Mouse (Mus musculus): ENCODE data around the gene Hyou1. TPM values are rescaled to one million over a fixed set of nuclear protein-coding genes. Genes with fewer than 3 reads are reported as not detected.
A peak's percentile ranks its signal among the peaks of the same experiment; 100 is the strongest.

The Hyou1 gene
- total RNA-seq, 1 experiment: 246 TPM

DNA sequence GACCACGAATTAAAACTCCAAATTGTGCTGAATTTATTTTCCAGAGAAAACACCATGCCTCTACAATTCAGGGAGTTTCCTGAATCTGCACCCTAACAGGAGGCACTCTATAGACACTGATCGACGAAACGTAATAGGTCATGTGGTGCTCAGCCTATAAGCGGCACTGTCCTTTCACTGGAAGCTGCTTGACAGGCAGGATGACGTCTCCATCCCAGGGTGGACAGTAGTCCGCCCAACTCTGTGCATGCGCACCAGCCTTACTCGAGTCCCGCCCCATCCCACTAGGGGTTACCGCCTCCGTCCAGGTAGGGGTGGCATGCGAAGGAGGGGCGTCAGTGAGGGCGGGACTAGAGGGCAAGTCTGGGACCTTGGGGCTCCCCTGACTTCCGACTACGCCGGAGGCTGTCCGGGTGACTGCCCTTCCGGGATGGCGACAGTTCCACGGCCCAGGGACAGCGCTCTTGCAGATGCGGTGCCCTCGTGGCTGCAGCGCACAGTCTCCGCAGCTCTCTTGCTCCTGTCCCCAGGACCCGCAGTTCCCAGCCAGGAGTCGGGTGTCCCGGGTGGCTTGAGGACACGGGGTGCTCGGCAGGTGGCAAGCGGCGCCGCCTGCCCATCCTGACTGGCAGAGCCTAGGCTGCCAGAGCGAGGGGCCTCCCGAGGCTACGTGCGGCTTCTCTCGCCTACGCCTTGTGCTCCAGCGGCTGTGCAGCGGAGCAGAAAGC is 17.6 kb downstream of the Hyou1 start, which contains the start of gene Slc37a4:
Slc37a4 (plus strand) TSS at position 169 of the 728 bp plus-strand sequence.
- peak within 1 kb of the TSS; percentile 73 for H3K9ac ChIP-seq (ENCODE audit: insufficient read depth, low read depth, low read length, poor library complexity, severe bottlenecking)
- peak; percentile 80 for DNase-seq (ENCODE audit: low read depth, low spot score)
- peaks cover 0 to 6% of the 10 kb centered on the region in 2 experiments; a peak in 3 of 4 replicates for H3K4me1 ChIP-seq (ENCODE audit: control insufficient read depth in 2 of 2, insufficient read depth in 2 of 2, low read length in 2 of 2, poor library complexity in 1 of 2)
- no peak within 1 kb of the TSS for H3K27ac ChIP-seq (ENCODE audit: insufficient read depth, low read depth, low read length, poor library complexity, severe bottlenecking)
- peak within 1 kb of the TSS; percentile 89 to 92 for H3K4me3 ChIP-seq (ENCODE audit: insufficient read depth in 1 of 2, low read depth in 1 of 2, low read length in 2 of 2, poor library complexity in 1 of 2, severe bottlenecking in 1 of 2)
- in situ Hi-C loops (cut with MboI; ENCODE audit: low sequenced_read_pairs in 2 of 2, unreplicated experiment in 2 of 2): no loop called here
- peaks cover 3% of the 10 kb centered on the region; the same call in 1 of the 2 replicates for H3K36me3 ChIP-seq (ENCODE audit: control insufficient read depth, insufficient read depth, low read length, poor library complexity, severe bottlenecking)
- no peaks in the 10 kb centered on the region for H3K9me3 ChIP-seq (ENCODE audit: control insufficient read depth, insufficient read depth, low read depth, low read length)
- TF ChIP-seq MAFK (IDR thresholded peaks at IDR 0.05; ENCODE audit: insufficient read depth, low read depth, low read length): no peak
- 0 out of 2 replicates have a peak, but pooled peaks have one; percentile 12 for TF ChIP-seq CHD2 (IDR thresholded peaks at IDR 0.05; ENCODE audit: low read depth, low read length)
- peak; percentile 20; the same call in 1 of the 2 replicates for TF ChIP-seq HCFC1 (IDR thresholded peaks at IDR 0.05; ENCODE audit: borderline replicate concordance, insufficient read depth, low read length)

DNA sequence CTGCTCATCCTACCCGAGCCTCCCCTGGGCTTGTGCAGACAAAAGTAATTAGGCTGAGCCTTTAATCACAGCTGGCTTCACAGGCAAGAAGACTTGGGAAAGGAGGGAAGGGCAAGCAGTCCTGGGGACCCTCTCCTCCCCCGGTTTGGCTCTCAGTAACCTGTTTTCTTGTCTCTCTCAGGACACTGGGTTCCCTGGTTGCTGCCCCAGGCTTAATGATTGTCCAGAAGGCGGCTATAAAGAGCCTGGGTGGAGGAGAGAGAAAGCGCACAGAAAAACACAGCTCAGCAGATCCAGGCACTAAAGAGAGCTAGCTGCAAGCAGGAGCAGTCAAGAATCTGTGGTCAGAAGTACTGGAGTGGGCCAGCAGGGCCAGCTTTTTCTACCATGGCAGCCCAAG is 18.8 kb downstream of the Hyou1 start:
- H3K27ac ChIP-seq (ENCODE audit: insufficient read depth, low read depth, low read length, poor library complexity, severe bottlenecking): no peak overlapping the region
- peaks cover 0 to 6% of the 10 kb centered on the region in 2 experiments; a peak in 3 of 4 replicates for H3K4me1 ChIP-seq (ENCODE audit: control insufficient read depth in 2 of 2, insufficient read depth in 2 of 2, low read length in 2 of 2, poor library complexity in 1 of 2)
- in situ Hi-C loops (cut with MboI; ENCODE audit: low sequenced_read_pairs in 2 of 2, unreplicated experiment in 2 of 2): no loop called here
- H3K36me3 ChIP-seq (ENCODE audit: control insufficient read depth, insufficient read depth, low read length, poor library complexity, severe bottlenecking): peaks cover 8% of the 10 kb centered on the region
- TF ChIP-seq MAFK (IDR thresholded peaks at IDR 0.05; ENCODE audit: insufficient read depth, low read depth, low read length) (no peak), CHD2 (IDR thresholded peaks at IDR 0.05; ENCODE audit: low read depth, low read length) (no peak), ZC3H11A (IDR thresholded peaks at IDR 0.05; ENCODE audit: borderline replicate concordance, low read depth, low read length) (no peak), HCFC1 (IDR thresholded peaks at IDR 0.05; ENCODE audit: borderline replicate concordance, insufficient read depth, low read length) (no peak), ZNF384 (IDR thresholded peaks at IDR 0.05; ENCODE audit: low read depth, low read length) (no peak)
- peak overlapping the region in 1 of 2 experiments; percentile 92; a peak in 1 of 4 replicates for H3K4me3 ChIP-seq (ENCODE audit: insufficient read depth in 1 of 2, low read depth in 1 of 2, low read length in 2 of 2, poor library complexity in 1 of 2, severe bottlenecking in 1 of 2)
- 0 out of 2 replicates have a peak overlapping the region, but pooled peaks have one; percentile 15 for H3K9ac ChIP-seq (ENCODE audit: insufficient read depth, low read depth, low read length, poor library complexity, severe bottlenecking)
- no peak for DNase-seq (ENCODE audit: low read depth, low spot score)
- no peaks in the 10 kb centered on the region for H3K9me3 ChIP-seq (ENCODE audit: control insufficient read depth, insufficient read depth, low read depth, low read length)

DNA sequence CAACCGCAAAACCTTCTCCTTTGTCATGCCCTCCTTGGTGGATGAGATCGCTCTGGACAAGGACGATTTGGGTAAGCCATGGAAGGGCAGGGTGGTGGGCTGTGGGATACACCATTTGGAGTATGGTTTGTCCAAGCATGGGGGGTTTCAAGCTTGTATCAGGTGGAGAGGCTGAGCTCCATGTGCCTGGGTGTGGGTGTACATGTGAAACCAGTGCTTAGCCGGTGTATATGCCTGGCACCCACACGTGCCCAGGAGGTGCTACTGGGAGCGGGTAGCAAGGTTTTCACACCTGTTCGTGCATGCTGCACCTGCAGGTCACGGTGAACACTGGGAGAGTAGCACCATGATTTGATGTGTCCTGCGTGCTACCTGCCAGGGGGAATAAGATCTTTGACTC is 19.3 kb downstream of the Hyou1 start:
- in situ Hi-C loops (cut with MboI; ENCODE audit: low sequenced_read_pairs in 2 of 2, unreplicated experiment in 2 of 2): no loop called here
- no peak overlapping the region for H3K4me3 ChIP-seq (ENCODE audit: insufficient read depth in 1 of 2, low read depth in 1 of 2, low read length in 2 of 2, poor library complexity in 1 of 2, severe bottlenecking in 1 of 2)
- DNase-seq (ENCODE audit: low read depth, low spot score): no peak
- no peaks in the 10 kb centered on the region for H3K9me3 ChIP-seq (ENCODE audit: control insufficient read depth, insufficient read depth, low read depth, low read length)
- TF ChIP-seq CHD2 (IDR thresholded peaks at IDR 0.05; ENCODE audit: low read depth, low read length) (no peak), MAFK (IDR thresholded peaks at IDR 0.05; ENCODE audit: insufficient read depth, low read depth, low read length) (no peak), HCFC1 (IDR thresholded peaks at IDR 0.05; ENCODE audit: borderline replicate concordance, insufficient read depth, low read length) (no peak), ZNF384 (IDR thresholded peaks at IDR 0.05; ENCODE audit: low read depth, low read length) (no peak), ZC3H11A (IDR thresholded peaks at IDR 0.05; ENCODE audit: borderline replicate concordance, low read depth, low read length) (no peak)
- H3K9ac ChIP-seq (ENCODE audit: insufficient read depth, low read depth, low read length, poor library complexity, severe bottlenecking): no peak overlapping the region
- peaks cover 0 to 6% of the 10 kb centered on the region in 2 experiments; a peak in 3 of 4 replicates for H3K4me1 ChIP-seq (ENCODE audit: control insufficient read depth in 2 of 2, insufficient read depth in 2 of 2, low read length in 2 of 2, poor library complexity in 1 of 2)
- no peak overlapping the region for H3K27ac ChIP-seq (ENCODE audit: insufficient read depth, low read depth, low read length, poor library complexity, severe bottlenecking)
- peaks cover 8% of the 10 kb centered on the region for H3K36me3 ChIP-seq (ENCODE audit: control insufficient read depth, insufficient read depth, low read length, poor library complexity, severe bottlenecking)

DNA sequence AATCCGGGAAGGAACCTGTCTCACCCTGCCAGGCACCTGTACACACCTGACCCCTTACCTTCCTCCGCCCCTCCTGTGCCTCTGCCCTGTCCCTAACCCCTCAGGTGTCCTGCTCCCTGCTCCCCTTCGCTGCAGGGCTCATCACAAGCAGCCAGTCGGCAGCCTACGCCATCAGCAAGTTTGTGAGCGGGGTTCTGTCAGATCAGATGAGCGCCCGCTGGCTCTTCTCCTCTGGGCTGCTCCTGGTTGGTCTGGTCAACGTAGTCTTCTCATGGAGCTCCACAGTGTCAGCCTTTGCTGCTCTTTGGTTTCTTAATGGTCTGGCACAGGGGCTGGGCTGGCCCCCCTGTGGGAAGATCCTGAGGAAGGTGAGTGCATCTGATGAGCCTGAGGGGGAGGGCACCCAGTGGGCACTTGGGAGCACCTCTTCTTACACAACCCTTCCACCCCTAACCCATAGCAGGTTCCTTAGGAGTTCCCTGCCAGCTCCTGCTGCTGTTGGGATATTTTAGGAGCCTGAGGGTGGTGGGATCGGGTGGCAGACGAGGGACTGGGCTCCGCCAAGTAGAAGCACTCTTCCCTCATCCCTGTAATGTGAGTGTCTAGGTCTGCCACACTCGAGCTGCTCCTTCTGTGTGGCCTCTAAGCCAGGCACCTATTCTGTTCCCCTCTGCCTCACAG is 20.0 kb downstream of the Hyou1 start:
- no peak for TF ChIP-seq ZNF384 (IDR thresholded peaks at IDR 0.05; ENCODE audit: low read depth, low read length)
- H3K4me1 ChIP-seq (ENCODE audit: control insufficient read depth in 2 of 2, insufficient read depth in 2 of 2, low read length in 2 of 2, poor library complexity in 1 of 2): peaks cover 0 to 6% of the 10 kb centered on the region in 2 experiments; a peak in 3 of 4 replicates
- H3K4me3 ChIP-seq (ENCODE audit: insufficient read depth in 1 of 2, low read depth in 1 of 2, low read length in 2 of 2, poor library complexity in 1 of 2, severe bottlenecking in 1 of 2): no peak overlapping the region
- H3K27ac ChIP-seq (ENCODE audit: insufficient read depth, low read depth, low read length, poor library complexity, severe bottlenecking): no peak overlapping the region
- no peak overlapping the region for H3K9ac ChIP-seq (ENCODE audit: insufficient read depth, low read depth, low read length, poor library complexity, severe bottlenecking)
- in situ Hi-C loops (cut with MboI; ENCODE audit: low sequenced_read_pairs in 2 of 2, unreplicated experiment in 2 of 2): no loop called here
- no peaks in the 10 kb centered on the region for H3K9me3 ChIP-seq (ENCODE audit: control insufficient read depth, insufficient read depth, low read depth, low read length)
- peaks cover 11% of the 10 kb centered on the region for H3K36me3 ChIP-seq (ENCODE audit: control insufficient read depth, insufficient read depth, low read length, poor library complexity, severe bottlenecking)
- DNase-seq (ENCODE audit: low read depth, low spot score): no peak
